Mouse (Mus musculus): ENCODE results near the gene Npcd.

DNA sequence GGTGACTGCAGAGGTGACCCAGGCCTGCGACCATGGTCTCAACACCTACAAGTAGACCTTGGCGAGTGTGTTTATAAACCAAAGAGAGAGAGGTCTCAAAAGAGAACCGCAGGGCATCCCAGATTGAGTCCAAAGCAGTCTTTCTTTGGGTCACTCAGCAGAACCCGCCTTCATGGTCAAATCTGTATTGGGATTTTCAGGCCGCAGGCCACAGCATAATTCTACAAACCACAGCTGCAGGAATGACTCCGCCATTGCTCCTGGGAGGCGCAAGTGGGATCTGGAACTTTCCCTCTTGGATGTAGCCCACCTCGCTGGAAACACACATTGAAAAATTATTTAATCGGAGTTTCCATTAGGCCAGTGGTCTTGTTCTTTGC lies 834 bp upstream of the Npcd start:
- no peak for TF ChIP-seq CTCF (IDR thresholded peaks at IDR 0.05; ENCODE audit: control insufficient read depth, insufficient read depth, low read length)
- no peak for TF ChIP-seq POLR2A (IDR thresholded peaks at IDR 0.05; ENCODE audit: borderline replicate concordance, control insufficient read depth, low read depth, low read length)

Data from bone marrow, adult 2 months (tissue).